Mouse (Mus musculus) mouse embryonic stem cell (cell line): ENCODE measurements around the gene Pik3cg.
"Not testable (repeated sequence)": the region's sequence is repeated elsewhere in the genome, so short reads cannot be mapped to it uniquely, and the experiment has no call there.

Experiments used
- in situ Hi-C, 2 experiments: fragments of 300-500 bp; cut with MboI; formaldehyde crosslinking; loops; 1 replicate in 1 of 2; 3 replicates in 1 of 2; pipeline ENCODE4 v1.14.3; 2019 to 2020; ENCODE audit warnings: low sequenced_read_pairs in 2 of 2, low pct_unique_long_range_greater_than_20kb in 1 of 2, mixed read lengths in 1 of 2; ENCODE audit not compliant: unreplicated experiment in 1 of 2

Gene Pik3cg

GRCm38 (mm10) chr12:32207948-32208891 lies at the start of gene Pik3cg:
Pik3cg (minus strand) TSS chr12:32208659.
- in situ Hi-C loops, result no loop called here

GRCm38 (mm10) chr12:32248483-32248882 lies 40.0 kb upstream of the Pik3cg start:
- in situ Hi-C loops, result loop anchor here (5.0 to 10.0 kb wide), 2 partner anchors 274 to 276 kb away; no protein-coding TSS in a partner anchor

DNA sequence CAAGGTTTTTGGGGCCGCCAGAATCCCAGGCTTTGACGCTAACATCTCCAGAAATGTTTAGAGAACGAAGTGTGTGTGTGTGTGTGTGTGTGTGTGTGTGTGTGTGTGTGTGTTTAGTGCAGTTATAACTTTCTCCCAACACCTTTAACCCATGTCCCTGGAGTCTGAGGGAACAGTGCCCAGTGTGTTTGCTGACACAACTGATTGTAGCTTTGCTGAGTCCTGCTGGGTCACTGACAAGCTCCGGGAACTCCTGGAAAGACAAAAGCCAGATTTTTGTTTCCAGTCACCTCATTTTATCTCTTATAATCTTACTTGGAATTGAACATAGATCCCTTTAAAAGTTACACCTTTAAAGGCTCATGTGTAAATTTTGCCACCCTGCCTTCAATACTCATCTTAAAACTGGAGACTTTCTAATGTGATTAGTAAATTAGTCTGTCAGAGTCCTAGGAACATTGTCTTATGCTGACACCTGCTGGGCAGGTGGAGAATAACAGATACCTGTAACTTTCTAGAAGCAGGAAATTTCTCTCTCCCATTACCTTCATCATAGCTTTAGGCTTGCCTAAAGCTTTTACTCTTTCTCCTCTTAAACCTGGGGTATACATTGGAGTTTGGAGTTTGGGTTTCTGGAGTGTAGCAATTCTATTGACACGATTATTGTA lies 37.2 kb upstream of the Pik3cg start:
- in situ Hi-C loops, result loop anchor here (5.0 to 10.0 kb wide), 2 partner anchors 271 to 273 kb away; no protein-coding TSS in a partner anchor

GRCm38 (mm10) chr12:32243586-32243985 lies 35.1 kb upstream of the Pik3cg start:
- in situ Hi-C loops, result loop anchor here in 1 of 2 experiments (10.0 kb wide), 1 partner anchor 269 kb away; no protein-coding TSS in a partner anchor

GRCm38 (mm10) chr12:32239134-32239533 lies 30.7 kb upstream of the Pik3cg start:
- in situ Hi-C loops, result not testable (repeated sequence)

- in situ Hi-C loops, result no loop called here
Measured at GRCm38 (mm10) chr12:32238433-32238832, 30.0 kb upstream of the Pik3cg start.

- in situ Hi-C loops, result no loop called here
Measured at GRCm38 (mm10) chr12:32237839-32238238, 29.4 kb upstream of the Pik3cg start.

- in situ Hi-C loops, result no loop called here
Measured at GRCm38 (mm10) chr12:32237139-32237538, 28.7 kb upstream of the Pik3cg start.

DNA sequence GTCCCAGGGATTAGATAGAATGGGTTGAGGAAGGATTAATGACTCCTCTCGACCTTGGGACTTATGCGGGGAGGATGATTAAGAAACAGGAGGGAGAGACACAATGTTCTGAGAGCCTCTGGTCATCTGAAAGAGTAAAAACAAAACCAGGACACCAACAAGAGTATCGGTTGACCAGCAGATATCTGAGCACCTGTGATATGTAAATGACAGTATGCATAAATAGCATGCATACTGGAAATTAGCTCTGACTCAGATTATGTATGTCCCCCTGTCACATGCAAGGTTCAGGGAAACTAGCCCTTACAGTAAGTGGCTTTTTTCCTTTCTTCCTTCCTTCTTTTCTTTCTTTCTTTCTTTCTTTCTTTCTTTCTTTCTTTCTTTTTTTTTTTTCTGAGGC lies 28.0 kb upstream of the Pik3cg start:
- in situ Hi-C loops, result no loop called here

- in situ Hi-C loops, result no loop called here
Measured at GRCm38 (mm10) chr12:32233871-32234270, 25.4 kb upstream of the Pik3cg start.

- in situ Hi-C loops, result no loop called here
Measured at GRCm38 (mm10) chr12:32231398-32231797, 22.9 kb upstream of the Pik3cg start.

GRCm38 (mm10) chr12:32223629-32224028 lies 15.2 kb upstream of the Pik3cg start:
- in situ Hi-C loops, result no loop called here

DNA sequence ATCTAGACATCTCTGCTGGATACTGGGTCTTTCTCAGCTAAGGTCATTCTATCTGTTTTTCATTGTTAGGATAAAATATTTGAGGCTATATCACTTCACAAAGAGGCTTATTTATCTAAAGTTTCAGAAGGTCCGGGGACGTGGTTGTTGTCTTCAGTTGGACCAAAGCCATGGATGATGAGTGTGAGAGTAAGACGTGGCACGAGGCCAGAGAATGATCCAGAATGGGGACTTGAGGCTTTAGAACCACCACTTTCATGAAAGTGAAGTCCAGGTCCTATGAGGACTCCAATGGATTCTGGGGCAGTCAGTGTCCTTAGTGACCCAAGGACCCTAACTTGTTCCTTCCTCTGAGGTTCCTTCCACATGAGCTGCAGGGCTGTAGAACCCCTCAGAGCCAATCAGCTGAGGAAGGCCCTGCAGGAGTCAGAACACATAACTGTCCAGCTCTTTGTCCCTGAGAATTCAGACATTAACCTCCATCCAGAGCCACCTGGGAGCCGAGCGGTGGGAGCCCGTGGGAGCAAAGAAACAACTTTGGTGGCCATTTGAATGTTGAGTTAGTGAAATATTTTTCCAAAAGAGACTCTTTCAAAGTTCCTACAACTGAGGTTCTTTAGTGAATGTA lies 14.4 kb upstream of the Pik3cg start:
- in situ Hi-C loops, result no loop called here

DNA sequence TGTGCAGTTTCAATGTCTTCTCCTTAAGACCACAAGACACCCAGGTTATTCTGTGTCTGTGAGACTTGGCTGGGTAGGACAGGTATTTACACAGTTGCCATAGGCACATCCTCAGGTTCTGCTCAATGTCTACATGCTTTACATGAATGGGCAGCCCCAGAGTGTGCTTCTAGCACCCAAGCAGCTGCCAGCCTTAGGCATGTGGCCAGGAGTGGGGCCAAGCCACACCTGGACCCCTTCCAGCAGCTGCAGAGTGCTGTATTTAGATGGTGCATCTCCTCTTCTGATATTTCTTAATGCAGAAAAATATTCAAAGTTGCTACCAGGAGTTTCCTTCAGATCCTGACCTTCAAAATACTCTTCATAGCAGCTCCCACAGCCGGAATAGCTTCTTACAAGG lies 11.9 kb upstream of the Pik3cg start:
- in situ Hi-C loops, result no loop called here

- in situ Hi-C loops, result no loop called here
Measured at GRCm38 (mm10) chr12:32215143-32215542, 6.7 kb upstream of the Pik3cg start.

DNA sequence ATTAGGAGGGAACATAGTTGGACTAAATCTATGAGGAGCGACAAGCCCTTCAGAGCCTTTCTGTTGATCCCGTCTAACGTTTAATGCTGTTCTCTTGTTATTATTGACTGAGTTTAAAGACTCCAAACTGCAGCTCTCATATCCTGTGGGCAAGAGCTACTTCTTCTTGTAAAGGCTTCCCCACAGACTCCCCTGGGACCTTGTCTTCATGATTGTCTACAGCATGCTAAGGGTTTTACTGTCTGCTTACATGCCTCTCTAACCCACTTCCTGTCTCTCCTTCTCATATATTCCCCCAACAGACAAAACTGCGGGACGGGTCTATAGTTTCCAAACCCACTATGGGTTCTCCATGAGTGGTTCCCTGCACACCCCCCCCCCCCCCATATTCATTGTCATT lies 4.2 kb upstream of the Pik3cg start:
- in situ Hi-C loops, result no loop called here

DNA sequence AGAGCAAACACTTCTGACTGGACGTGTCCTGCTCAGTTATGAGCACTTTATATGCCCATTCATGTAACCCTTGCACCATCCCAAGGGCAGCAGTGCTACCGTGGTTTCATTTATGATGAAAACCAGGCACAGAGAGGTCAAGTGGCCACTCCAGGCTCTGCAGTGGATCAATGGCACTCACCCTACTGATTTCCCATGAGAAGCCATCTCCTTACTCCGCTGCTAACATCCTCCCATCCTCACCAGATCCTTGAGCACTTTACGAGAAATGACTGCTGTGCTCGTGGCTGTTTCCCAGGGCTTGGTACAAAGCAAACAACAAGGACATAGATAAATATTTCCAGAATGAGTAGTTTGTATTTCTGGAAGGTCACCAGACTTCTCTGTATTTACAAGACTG lies 3.7 kb upstream of the Pik3cg start:
- in situ Hi-C loops, result no loop called here

GRCm38 (mm10) chr12:32211257-32211656 lies 2.8 kb upstream of the Pik3cg start:
- in situ Hi-C loops, result no loop called here

- in situ Hi-C loops, result no loop called here
Measured at GRCm38 (mm10) chr12:32208951-32209350, 492 bp upstream of the Pik3cg start.
